Mouse (Mus musculus): ENCODE results near the gene Grn. TPM values are rescaled to one million over a fixed set of nuclear protein-coding genes. Genes with fewer than 3 reads are reported as not detected.

Gene Grn
- total RNA-seq, 4 experiments from 2014 or later: 51.6 to 142 (median 80.2) TPM

DNA sequence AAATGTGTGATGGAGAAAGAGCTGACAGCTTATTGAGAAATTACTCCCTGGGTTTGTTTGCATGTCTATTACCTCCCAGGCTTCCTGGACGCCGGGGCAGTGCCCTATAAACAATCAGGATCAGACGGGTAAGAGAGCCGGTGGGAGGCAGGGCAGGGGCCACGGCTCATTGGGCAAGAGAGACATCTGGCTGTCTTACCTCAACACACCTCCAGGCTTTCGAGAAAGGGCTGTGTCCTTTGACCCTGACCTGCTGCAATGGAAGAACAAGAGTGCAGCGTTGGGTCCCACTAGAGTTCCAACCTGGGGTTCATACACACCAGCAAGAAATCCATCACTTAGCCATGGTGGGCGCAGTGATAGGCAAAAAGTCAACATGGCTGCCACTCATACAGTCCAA lies 8.6 kb upstream of the Grn start:
- no peak for DNase-seq (ENCODE audit: low spot score in 2 of 2)

DNA sequence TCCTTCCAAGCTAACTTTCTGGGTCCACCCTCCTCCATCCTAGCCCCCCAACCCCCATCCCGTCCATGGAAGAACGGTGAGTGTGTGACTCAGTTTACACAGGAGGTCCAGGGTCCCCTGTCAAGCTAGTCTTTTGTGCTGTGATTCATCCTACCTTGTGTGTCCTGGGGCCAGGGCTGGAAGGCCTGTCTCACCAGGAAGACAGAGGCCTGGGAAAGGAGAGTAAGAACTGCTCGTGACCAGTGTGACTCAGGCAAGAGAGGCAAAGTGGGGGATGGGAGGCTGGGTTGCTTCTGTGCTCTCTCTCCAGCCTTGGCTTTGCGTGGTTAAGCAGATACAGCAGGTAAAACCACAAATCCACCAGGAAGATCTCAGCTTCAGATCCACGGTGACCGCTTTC lies 5.4 kb upstream of the Grn start:
- no peak for DNase-seq (ENCODE audit: low spot score in 2 of 2)

DNA sequence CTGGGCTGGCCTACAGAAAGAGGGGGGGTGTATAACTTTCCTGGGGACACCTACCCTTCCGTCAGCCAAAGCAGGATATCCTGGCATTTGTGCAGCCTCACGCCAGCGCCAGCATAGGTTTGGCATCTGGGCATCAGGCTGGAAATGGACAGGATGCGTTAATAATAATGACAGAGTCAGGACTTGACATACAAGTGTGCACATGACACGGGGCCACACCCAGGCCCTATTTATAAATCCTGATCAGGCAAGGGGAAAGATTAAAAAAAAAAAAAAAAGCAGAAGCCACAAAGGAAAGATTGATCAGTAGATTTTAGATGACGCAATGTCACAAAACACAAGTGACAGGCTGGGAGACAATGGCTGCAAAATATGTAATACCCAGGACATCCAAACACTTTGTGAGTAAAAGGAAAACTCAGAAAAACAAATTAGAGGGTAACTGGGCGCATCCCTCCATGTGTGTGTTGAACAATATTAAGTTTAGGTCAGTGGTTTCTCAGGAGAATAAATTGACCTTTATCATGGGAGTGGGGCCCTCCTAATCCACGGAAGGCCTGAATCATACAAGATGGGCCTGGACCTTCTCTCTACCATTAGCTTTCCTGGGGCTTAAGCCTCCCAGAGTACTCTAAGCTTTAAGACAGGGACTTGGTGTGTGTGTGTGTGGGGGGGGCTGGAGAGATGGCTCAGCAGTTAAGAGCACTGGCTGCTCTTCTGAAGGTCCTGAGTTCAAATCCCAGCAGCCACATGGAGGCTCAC lies 4.4 kb upstream of the Grn start:
- DNase-seq (ENCODE audit: low spot score in 2 of 2): no peak

DNA sequence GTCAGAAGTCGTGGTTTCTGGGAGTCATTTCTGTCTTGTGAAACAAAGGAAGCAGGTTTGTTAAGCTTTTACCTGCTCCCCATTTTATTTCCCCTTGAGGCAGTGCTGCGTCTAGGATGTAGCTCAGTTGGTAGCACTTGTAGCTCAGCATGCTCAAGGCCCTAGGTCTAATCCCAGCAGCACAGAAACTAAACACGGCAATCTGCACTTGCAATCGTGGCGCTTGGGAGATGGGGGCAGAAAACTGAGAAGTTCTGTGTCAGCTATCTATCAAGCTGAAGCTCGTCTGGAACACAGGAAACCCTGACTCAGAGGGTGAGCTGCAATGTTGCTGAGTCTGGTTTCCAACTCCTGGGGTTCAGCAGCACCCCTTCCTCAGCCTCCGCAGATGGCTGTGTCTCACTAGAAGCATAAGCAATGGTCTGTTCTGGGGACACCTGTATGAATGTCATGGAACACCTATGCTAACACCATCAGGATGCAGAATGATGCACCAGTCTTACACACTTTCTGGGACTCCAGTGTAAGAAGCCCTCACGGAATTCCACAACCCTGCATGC lies 1.1 kb upstream of the Grn start:
- DNase-seq (ENCODE audit: low spot score in 2 of 2): no peak

- no peak for DNase-seq (ENCODE audit: low spot score in 2 of 2)
Measured at GRCm38 (mm10) chr11:102429551-102429950, 564 bp upstream of the Grn start.

- peak; percentile 52 to 64 for DNase-seq (ENCODE audit: low spot score in 2 of 2)
Measured at GRCm38 (mm10) chr11:102431018-102431645, 1.0 kb downstream of the Grn start.

DNA sequence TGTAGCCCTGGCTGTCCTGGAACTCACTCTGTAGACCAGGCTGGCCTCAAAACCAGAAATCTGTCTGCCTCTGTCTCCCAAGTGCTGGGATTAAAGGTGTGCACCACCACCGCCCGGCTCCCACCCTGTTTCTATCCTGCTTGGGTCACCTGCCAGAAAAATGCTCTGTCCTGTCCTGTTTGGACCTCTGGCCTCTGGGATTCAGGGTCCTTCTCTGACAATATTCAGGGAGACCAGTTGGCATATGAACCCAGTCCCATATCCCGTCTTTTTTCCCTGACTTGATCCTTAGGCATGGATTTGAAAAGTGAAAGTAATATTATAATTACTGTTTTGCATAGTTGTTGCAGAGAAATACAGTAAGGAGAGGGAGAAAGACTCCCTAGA lies 1.6 kb downstream of the Grn start:
- DNase-seq (ENCODE audit: low spot score in 2 of 2): no peak

DNA sequence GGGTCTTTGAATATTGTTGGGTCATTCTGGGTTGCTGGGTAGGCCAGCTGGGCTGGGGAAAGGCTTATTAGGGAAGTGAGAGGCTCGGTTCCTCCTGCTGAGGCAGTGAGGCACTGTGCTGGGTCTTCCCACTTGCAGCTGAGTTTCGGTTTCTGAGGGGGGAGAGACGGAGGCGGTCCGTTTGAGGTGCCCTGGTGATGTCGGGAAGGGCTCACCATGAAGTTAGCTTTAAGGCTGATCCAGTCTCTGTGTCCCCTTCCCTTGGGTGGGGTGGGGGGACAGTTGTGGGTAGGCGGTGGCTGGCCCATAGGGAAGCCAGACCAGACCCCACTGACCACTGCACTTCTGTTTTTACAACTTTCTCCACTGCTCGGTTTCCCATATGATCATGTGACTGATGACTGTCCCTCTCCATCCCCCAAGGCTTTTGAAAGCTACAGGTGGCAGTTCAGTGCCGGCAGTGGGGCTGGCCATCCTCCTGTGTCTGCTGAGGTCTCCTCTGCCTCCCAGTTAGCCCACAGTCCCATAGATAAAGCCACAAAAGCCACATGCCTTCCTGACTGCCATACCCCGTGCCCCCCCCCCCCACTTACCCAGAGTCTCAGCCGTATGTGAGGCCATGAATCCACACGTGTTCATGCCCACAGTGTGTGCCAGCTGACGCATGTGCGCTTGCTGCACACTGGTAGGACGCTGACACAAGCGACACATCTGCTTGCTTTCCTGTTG lies 2.2 kb downstream of the Grn start:
- DNase-seq (ENCODE audit: low spot score in 2 of 2): no peak

DNA sequence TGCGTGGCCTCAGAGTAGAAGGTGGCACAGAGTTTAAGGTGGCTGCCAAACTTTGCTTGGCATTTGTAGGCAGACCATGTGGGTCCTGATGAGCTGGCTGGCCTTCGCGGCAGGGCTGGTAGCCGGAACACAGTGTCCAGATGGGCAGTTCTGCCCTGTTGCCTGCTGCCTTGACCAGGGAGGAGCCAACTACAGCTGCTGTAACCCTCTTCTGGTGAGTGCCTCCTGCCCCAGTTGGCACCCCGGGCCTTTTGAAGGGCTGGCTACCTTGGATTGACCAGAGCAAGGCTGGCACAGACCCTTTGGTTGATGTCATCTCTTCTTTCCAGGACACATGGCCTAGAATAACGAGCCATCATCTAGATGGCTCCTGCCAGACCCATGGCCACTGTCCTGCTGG lies 2.8 kb downstream of the Grn start:
- peak in 1 of 2 experiments; percentile 46 for DNase-seq (ENCODE audit: low spot score in 2 of 2)

GRCm38 (mm10) chr11:102433866-102434265 lies 3.8 kb downstream of the Grn start:
- no peak for DNase-seq (ENCODE audit: low spot score in 2 of 2)

- peak; percentile 76 to 77 for DNase-seq (ENCODE audit: low spot score in 2 of 2)
Measured at GRCm38 (mm10) chr11:102434406-102434805, 4.3 kb downstream of the Grn start.

DNA sequence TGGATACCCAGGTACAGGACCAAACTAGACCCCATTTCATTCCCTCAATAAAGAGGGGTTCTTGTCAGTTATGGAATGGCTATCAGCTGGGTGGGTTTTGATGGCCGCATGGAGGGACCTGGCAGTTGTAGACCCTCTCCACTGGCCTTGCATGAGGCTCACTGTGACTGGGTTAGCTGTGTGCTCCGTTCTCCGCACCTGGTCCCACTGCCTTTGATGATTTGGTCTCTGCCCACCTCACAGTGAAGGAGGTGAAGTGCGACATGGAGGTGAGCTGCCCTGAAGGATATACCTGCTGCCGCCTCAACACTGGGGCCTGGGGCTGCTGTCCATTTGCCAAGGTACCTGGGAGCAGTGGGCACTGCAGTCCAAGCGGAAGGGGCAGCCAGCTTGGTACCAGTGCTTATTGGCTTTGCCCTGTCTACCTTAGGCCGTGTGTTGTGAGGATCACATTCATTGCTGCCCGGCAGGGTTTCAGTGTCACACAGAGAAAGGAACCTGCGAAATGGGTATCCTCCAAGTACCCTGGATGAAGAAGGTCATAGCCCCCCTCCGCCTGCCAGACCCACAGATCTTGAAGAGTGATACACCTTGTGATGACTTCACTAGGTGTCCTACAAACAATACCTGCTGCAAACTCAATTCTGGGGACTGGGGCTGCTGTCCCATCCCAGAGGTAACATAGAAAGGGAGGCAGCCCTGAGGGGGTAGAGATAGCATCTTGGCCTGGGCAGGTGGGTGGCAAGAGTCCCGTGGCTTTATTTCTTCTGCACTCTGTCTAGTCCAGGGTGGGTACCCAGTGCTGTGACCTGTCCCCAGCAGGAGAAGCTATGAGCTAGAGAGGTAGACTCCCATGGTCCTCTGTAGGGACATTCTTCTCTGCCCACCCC lies 4.9 kb downstream of the Grn start:
- DNase-seq (ENCODE audit: low spot score in 2 of 2): no peak

DNA sequence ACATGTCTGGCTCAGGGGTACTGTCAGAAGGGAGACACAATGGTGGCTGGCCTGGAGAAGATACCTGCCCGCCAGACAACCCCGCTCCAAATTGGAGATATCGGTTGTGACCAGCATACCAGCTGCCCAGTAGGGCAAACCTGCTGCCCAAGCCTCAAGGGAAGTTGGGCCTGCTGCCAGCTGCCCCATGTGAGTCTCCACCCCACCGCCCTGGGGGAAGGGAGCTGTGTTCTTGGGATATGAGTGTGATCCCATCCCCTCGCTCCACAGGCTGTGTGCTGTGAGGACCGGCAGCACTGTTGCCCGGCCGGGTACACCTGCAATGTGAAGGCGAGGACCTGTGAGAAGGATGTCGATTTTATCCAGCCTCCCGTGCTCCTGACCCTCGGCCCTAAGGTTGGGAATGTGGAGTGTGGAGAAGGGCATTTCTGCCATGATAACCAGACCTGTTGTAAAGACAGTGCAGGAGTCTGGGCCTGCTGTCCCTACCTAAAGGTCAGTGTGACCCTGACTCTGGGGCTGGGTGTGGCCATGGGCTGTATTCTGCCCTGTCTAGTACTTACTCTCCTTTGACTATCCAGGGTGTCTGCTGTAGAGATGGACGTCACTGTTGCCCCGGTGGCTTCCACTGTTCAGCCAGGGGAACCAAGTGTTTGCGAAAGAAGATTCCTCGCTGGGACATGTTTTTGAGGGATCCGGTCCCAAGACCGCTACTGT lies 5.8 kb downstream of the Grn start:
- DNase-seq (ENCODE audit: low spot score in 2 of 2): no peak

DNA sequence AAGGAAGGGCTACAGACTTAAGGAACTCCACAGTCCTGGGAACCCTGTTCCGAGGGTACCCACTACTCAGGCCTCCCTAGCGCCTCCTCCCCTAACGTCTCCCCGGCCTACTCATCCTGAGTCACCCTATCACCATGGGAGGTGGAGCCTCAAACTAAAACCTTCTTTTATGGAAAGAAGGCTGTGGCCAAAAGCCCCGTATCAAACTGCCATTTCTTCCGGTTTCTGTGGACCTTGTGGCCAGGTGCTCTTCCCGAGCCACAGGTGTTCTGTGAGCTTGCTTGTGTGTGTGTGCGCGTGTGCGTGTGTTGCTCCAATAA lies 6.3 kb downstream of the Grn start:
- no peak for DNase-seq (ENCODE audit: low spot score in 2 of 2)

DNA sequence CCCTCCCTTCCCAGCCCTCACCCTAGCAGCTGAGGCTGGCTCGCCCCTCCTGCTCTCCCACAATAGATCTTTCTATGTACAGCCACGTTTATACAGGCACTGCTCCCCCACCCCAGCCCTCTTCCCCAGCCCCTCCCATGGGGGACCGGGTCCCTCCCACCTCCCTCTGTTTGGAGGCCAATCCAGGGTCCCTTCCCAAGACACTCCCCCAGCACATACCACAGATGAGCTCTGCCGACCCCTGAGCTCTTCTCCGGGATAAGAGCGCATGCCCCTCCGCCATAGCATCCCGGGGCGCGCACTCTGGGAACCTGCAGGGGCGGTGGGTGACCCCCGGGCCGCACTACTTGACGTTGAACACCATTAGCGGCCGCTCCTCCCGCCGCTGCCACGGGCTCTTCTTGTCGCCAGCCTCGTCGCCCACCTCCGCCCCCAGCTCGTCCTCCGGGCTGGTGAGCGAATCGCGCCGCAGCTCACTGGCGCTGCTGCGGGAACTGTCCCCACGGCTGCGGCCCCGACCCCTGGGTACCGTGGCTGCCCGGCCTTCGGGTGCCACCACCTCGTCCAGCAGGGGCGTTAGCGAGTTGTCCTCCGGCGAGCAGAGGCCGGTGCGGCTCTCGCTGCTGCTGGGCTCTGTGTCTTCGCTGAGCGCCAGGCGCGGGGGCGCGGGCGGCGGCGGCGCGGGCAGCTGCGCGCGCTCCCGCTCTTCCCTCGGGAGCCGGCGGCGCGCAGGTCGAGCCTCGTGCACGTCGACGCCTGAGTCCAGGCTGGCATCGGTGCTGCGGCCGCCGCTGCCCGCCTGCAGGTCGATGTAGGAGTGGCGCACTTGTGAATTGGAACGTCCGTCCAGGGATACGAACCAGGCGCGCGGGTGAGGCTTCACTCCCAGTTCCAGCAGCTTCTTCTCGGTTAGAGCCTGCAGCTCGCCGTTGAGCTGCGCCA lies 7.3 kb downstream of the Grn start:
- DNase-seq (ENCODE audit: low spot score in 2 of 2): peak; percentile 38 to 76

GRCm38 (mm10) chr11:102438212-102439092 lies 8.3 kb downstream of the Grn start:
- peak; percentile 60 to 75 for DNase-seq (ENCODE audit: low spot score in 2 of 2)

DNA sequence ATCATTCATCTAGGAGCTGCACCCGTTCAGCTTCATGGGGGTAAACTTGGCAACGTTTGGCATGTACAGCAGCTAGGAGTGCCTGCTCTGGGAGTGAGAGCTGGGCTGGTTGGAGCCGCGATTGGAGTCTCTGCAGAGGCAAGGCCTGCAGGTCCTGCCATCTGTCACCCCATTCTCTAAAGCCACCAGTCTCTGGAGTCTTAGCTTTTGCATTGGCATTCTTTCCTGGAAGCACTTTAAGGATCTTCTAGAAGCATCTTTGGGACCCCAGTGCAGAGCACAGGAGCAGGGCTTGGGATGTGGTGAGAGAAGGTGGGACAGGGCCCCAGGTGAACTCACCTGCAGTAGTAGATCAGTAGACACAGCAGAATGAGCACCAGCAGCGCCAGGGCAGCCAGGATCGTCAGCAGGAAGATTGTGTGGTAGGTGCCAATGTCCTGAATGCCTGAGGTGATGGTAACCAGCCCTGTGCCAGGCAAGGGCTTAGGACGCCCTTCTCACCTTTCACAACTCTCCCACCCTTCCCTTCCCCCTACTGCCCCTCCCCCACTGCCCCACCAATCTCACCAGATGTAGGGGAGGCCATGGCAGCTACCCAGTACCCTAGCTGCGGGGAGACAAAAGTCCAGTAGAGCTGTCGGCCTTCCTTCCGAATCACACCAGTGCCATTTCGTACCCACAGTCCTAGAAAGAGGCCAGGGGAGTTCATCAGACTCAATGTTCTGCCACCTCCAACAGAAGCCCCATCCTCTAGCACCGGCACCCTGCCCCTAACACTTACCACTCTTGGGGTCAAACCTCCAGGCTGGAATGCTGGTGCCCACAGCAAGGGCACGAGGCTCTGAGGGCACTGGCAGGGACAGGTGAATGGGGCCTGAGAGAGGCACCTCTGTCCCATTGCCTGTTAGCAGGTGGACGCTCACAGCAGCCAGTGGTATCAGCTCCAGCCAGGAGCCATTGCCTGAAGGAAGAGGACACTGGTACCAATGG lies 9.3 kb downstream of the Grn start:
- no peak for DNase-seq (ENCODE audit: low spot score in 2 of 2)

Measured in left cerebral cortex, adult 8-10 months (tissue).